Comparison of ENCODE assay signal across 8 mouse cellular contexts in the genomic region with DNA sequence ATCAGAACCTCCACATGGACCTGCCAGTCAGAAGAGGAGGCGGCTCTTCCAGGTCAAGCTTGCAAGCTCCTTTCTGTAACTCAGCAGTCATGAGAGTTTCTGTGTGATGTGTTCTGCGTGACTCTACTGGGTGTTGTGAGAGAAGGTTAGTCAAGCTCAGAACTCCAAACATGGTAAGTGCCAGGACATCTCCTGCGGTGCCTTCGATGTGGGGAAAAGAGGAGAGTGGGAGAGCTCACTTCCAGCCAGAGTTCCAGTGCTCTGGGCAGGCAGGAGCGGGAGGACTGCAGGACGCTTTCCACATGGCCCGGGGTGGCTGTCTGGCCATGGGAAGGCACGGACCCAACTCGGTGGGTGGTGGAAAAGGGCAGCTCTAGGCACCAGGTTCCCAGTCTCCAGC. TPM values are rescaled to one million over a fixed set of nuclear protein-coding genes. Genes with fewer than 3 reads are reported as not detected.
A peak's percentile ranks its signal among the peaks of the same experiment; 100 is the strongest.
DNase-seq lines count a peak whose midpoint lies in the region; ATAC-seq and TF ChIP-seq lines count a peak whose summit lies in the region.
"Not testable (repeated sequence)": the region's sequence is repeated elsewhere in the genome, so short reads cannot be mapped to it uniquely, and the experiment has no call there.

Gene Zfp970, plus strand, starts transcription at position 58 of the 400 bp plus-strand sequence.

- not testable (repeated sequence) for H3K27ac ChIP-seq in embryonic facial prominence, embryonic 11.5 days (replicated peaks; ENCODE audit: low read depth, low read length); hindbrain, embryonic 15.5 days (replicated peaks); lung, embryonic 14.5 days (ENCODE audit: low read depth); olfactory bulb, adult 2 months (ENCODE audit: insufficient read depth, low read depth, low read length)

- ATAC-seq in embryonic facial prominence, embryonic 11.5 days (replicated peaks; ENCODE audit: insufficient number of reproducible peaks, low FRiP score, low TSS enrichment, low read depth); hindbrain, embryonic 15.5 days (ENCODE audit: low FRiP score, low read depth); lung, embryonic 14.5 days (ENCODE audit: insufficient read depth): not testable (repeated sequence)

- H3K9me3 ChIP-seq in embryonic facial prominence, embryonic 11.5 days (replicated peaks; ENCODE audit: control insufficient read depth, low read length); hindbrain, embryonic 15.5 days; lung, embryonic 14.5 days (ENCODE audit: low read depth, low read length): not testable (repeated sequence)

- not testable (repeated sequence) for TF ChIP-seq CTCF in lung, embryonic 14.5 days (IDR thresholded peaks at IDR 0.05; ENCODE audit: low read depth); olfactory bulb, adult 2 months (IDR thresholded peaks at IDR 0.05; ENCODE audit: insufficient read depth, low read depth, low read length)

- not testable (repeated sequence) for H3K4me1 ChIP-seq in embryonic facial prominence, embryonic 11.5 days (ENCODE audit: control insufficient read depth, insufficient read depth, low read length); hindbrain, embryonic 15.5 days (replicated peaks); lung, embryonic 14.5 days (ENCODE audit: insufficient read depth); olfactory bulb, adult 2 months (ENCODE audit: control insufficient read depth, insufficient read depth, low read length)

- 5% methylated on average over 7 of the region's 9 CpGs for WGBS in embryonic facial prominence, embryonic 11.5 days
- 16% methylated on average over 8 of the region's 9 CpGs for WGBS in hindbrain, embryonic 15.5 days
- 3% methylated on average over 6 of the region's 9 CpGs for WGBS in lung, embryonic 14.5 days
- WGBS in olfactory bulb, adult 2 months, result 3% methylated on average over 8 of the region's 9 CpGs

- not testable (repeated sequence) for H3K4me2 ChIP-seq in embryonic facial prominence, embryonic 11.5 days (ENCODE audit: low read depth, low read length)
- peak within 1 kb of the TSS; percentile 51 for H3K4me2 ChIP-seq in hindbrain, embryonic 15.5 days
- peak within 1 kb of the TSS; percentile 50 for H3K4me2 ChIP-seq in lung, embryonic 14.5 days

- not testable (repeated sequence) for H3K9ac ChIP-seq in embryonic facial prominence, embryonic 11.5 days (replicated peaks; ENCODE audit: low read length); lung, embryonic 14.5 days
- H3K9ac ChIP-seq in hindbrain, embryonic 15.5 days, result 0 out of 2 replicates have a peak within 1 kb of the TSS, but pooled peaks have one; percentile 16

- H3K27me3 ChIP-seq in embryonic facial prominence, embryonic 11.5 days (ENCODE audit: control insufficient read depth, insufficient read depth, low read length); hindbrain, embryonic 15.5 days; lung, embryonic 14.5 days (ENCODE audit: insufficient read depth, low read length): not testable (repeated sequence)

- H3K36me3 ChIP-seq in embryonic facial prominence, embryonic 11.5 days (replicated peaks; ENCODE audit: control insufficient read depth, insufficient read depth, low read depth, low read length); hindbrain, embryonic 15.5 days; lung, embryonic 14.5 days (ENCODE audit: insufficient read depth): not testable (repeated sequence)

- TF ChIP-seq POLR2A in olfactory bulb, adult 2 months (IDR thresholded peaks at IDR 0.05; ENCODE audit: insufficient read depth, low read depth, low read length), result not testable (repeated sequence)

- DNase-seq in 3134 (ENCODE audit: extremely low read depth, insufficient read length, low spot score), result peak; percentile 86
- peak; percentile 16 to 21 for DNase-seq in adrenal gland, postnatal 36 days
- not testable (repeated sequence) for DNase-seq in embryonic facial prominence, embryonic 11.5 days (ENCODE audit: low spot score); layer of hippocampus, postnatal 25 days (ENCODE audit: extremely low spot score in 1 of 2, low spot score in 1 of 2)
- peak; percentile 3 for DNase-seq in gonadal fat pad, adult 2 months (ENCODE audit: low read depth)
- DNase-seq in lung, embryonic 14.5 days, result peak; percentile 1

- H3K4me3 ChIP-seq in embryonic facial prominence, embryonic 11.5 days (ENCODE audit: low read depth, low read length), result peak within 1 kb of the TSS; percentile 30
- peak within 1 kb of the TSS; percentile 43 for H3K4me3 ChIP-seq in hindbrain, embryonic 15.5 days
- H3K4me3 ChIP-seq in lung, embryonic 14.5 days (ENCODE audit: low read depth, low read length), result peak within 1 kb of the TSS; percentile 39
- peak within 1 kb of the TSS; percentile 43 for H3K4me3 ChIP-seq in olfactory bulb, adult 2 months (ENCODE audit: insufficient read depth, low read depth, low read length)

RNA-seq across cellular contexts. Expression of gene Zfp970, which starts in this region (rescaled TPM):
- total RNA-seq in adrenal gland, postnatal 36 days (2021), result 10 to 100 TPM; 46.7 to 57.4 TPM
- polyA plus RNA-seq in embryonic facial prominence, embryonic 11.5 days (2014; fragmentation: Nextera tagmentation; extraction: Ambion mirVana), result 14.3 and 17.5 TPM in 2 replicates
- polyA plus RNA-seq in gonadal fat pad, adult 2 months (2012; rRNA removed), result 12.4 and 20.9 TPM in 2 replicates
- polyA plus RNA-seq in hindbrain, embryonic 15.5 days (2015; fragmentation: Nextera tagmentation; extraction: Ambion mirVana), result 6.2 and 7.6 TPM in 2 replicates
- 10 to 100 TPM; 31.6 to 32.7 TPM for total RNA-seq in layer of hippocampus, postnatal 25 days (2021)
- polyA plus RNA-seq in lung, embryonic 14.5 days (2014; fragmentation: Nextera tagmentation; extraction: Ambion mirVana), result 18.4 and 22.0 TPM in 2 replicates
- 263 TPM in 1 of 2 replicates, not detected in the other for polyA plus RNA-seq in olfactory bulb, adult 2 months (2012; ENCODE audit: insufficient read depth, insufficient read length, low replicate concordance, missing spikeins)
